Mouse (Mus musculus) small intestine, adult 2 months (tissue): ENCODE measurements around the gene Pla2g7.

Experiments
- CTCF ChIP-seq: fragments of 200-500 bp; IDR thresholded peaks from 2 replicates; pipeline ENCODE4 v1.5.1; 2012; ENCODE audit warnings: low read depth, mild to moderate bottlenecking, control low read depth, inconsistent platforms, low read length, moderate library complexity, mixed read lengths; ENCODE audit not compliant: insufficient replicate concordance, insufficient read length; ENCODE audit errors: extremely low read depth
- POLR2A ChIP-seq: fragments of 200-500 bp; IDR thresholded peaks from 2 replicates; pipeline ENCODE4 v1.6.1; 2012; ENCODE audit warnings: low read depth, mild to moderate bottlenecking, control low read depth, inconsistent platforms, low read length, moderate library complexity

- TF ChIP-seq POLR2A (no peak), CTCF (no peak)
Observed at GRCm38 (mm10) chr17:43567992-43568888, at the start of gene Pla2g7.
